9 mouse cellular contexts compared by ENCODE assay signal in genomic region chrX:12794842-12795241, GRCm38 (mm10). TPM values are rescaled to one million over a fixed set of nuclear protein-coding genes. Genes with fewer than 3 reads are reported as not detected.
A peak's percentile ranks its signal among the peaks of the same experiment; 100 is the strongest.
DNase-seq lines count a peak whose midpoint lies in the region; ATAC-seq and TF ChIP-seq lines count a peak whose summit lies in the region.
"Had no signal": no experiment of that assay in that cellular context is flagged by ENCODE, and none has a peak within 500 bp of the region (broad histone marks: within the 10 kb centered on the region; RNA-seq: fewer than 3 reads in every experiment).

No protein-coding gene starts in this region.

- no peaks in the 10 kb centered on the region for H3K36me3 ChIP-seq in embryonic facial prominence, embryonic 11.5 days (replicated peaks; ENCODE audit: control insufficient read depth, insufficient read depth, low read depth, low read length)
- H3K36me3 ChIP-seq in embryonic facial prominence, embryonic 10.5 days (replicated peaks): no peaks in the 10 kb centered on the region
- H3K36me3 ChIP-seq in hindbrain, embryonic 14.5 days (replicated peaks; ENCODE audit: control insufficient read depth, insufficient read depth): no peaks in the 10 kb centered on the region
- H3K36me3 ChIP-seq in midbrain, embryonic 11.5 days (ENCODE audit: control insufficient read depth, insufficient read depth, low read length): no peaks in the 10 kb centered on the region
- H3K36me3 ChIP-seq: neural tube, embryonic 13.5 days had no signal

- no peaks in the 10 kb centered on the region for H3K9me3 ChIP-seq in embryonic facial prominence, embryonic 11.5 days (replicated peaks; ENCODE audit: control insufficient read depth, low read length)
- H3K9me3 ChIP-seq in embryonic facial prominence, embryonic 10.5 days: no peaks in the 10 kb centered on the region
- H3K9me3 ChIP-seq in hindbrain, embryonic 14.5 days (ENCODE audit: control insufficient read depth, low read length): no peaks in the 10 kb centered on the region
- H3K9me3 ChIP-seq in midbrain, embryonic 11.5 days (ENCODE audit: control insufficient read depth, low read length): no peaks in the 10 kb centered on the region
- H3K9me3 ChIP-seq: neural tube, embryonic 13.5 days had no signal

- H3K9ac ChIP-seq in embryonic facial prominence, embryonic 11.5 days (replicated peaks; ENCODE audit: low read length): no peak overlapping the region
- no peak overlapping the region for H3K9ac ChIP-seq in hindbrain, embryonic 14.5 days
- no peak overlapping the region for H3K9ac ChIP-seq in midbrain, embryonic 11.5 days (ENCODE audit: low read length)
- H3K9ac ChIP-seq: neural tube, embryonic 13.5 days had no signal

- no peaks in the 10 kb centered on the region for H3K4me1 ChIP-seq in embryonic facial prominence, embryonic 11.5 days (ENCODE audit: control insufficient read depth, insufficient read depth, low read length)
- H3K4me1 ChIP-seq in embryonic facial prominence, embryonic 10.5 days: no peaks in the 10 kb centered on the region
- no peaks in the 10 kb centered on the region for H3K4me1 ChIP-seq in cortical plate, adult 2 months (ENCODE audit: control insufficient read depth, insufficient read depth, low read length)
- 0 out of 2 replicates have a peak, but pooled peaks cover 9% of the 10 kb centered on the region for H3K4me1 ChIP-seq in hindbrain, embryonic 14.5 days (replicated peaks; ENCODE audit: control insufficient read depth, insufficient read depth, low read length)
- no peaks in the 10 kb centered on the region for H3K4me1 ChIP-seq in midbrain, embryonic 11.5 days (ENCODE audit: control insufficient read depth, insufficient read depth, low read length)
- H3K4me1 ChIP-seq: neural tube, embryonic 13.5 days had no signal

- 50% methylated on average over 2 of the region's 2 CpGs for WGBS in embryonic facial prominence, embryonic 11.5 days
- 57% methylated on average over 2 of the region's 2 CpGs for WGBS in embryonic facial prominence, embryonic 10.5 days
- WGBS in hindbrain, embryonic 14.5 days: 59% methylated on average over 2 of the region's 2 CpGs
- 55% methylated on average over 2 of the region's 2 CpGs for WGBS in midbrain, embryonic 11.5 days

- no peaks in the 10 kb centered on the region for H3K27me3 ChIP-seq in embryonic facial prominence, embryonic 11.5 days (ENCODE audit: control insufficient read depth, insufficient read depth, low read length)
- peaks cover 13% of the 10 kb centered on the region for H3K27me3 ChIP-seq in embryonic facial prominence, embryonic 10.5 days (replicated peaks; ENCODE audit: low read depth, poor library complexity, severe bottlenecking)
- H3K27me3 ChIP-seq in hindbrain, embryonic 14.5 days (ENCODE audit: control insufficient read depth, insufficient read depth, low read length): no peaks in the 10 kb centered on the region
- no peaks in the 10 kb centered on the region for H3K27me3 ChIP-seq in midbrain, embryonic 11.5 days (ENCODE audit: control insufficient read depth, insufficient read depth, low read length)
- H3K27me3 ChIP-seq: neural tube, embryonic 13.5 days had no signal

- no peak overlapping the region for H3K4me3 ChIP-seq in embryonic facial prominence, embryonic 11.5 days (ENCODE audit: low read depth, low read length)
- H3K4me3 ChIP-seq in embryonic facial prominence, embryonic 10.5 days: no peak overlapping the region
- no peak overlapping the region for H3K4me3 ChIP-seq in cortical plate, adult 2 months (ENCODE audit: insufficient read depth, low read length)
- H3K4me3 ChIP-seq in hindbrain, embryonic 14.5 days (replicated peaks; ENCODE audit: low read length): no peak overlapping the region
- no peak overlapping the region for H3K4me3 ChIP-seq in midbrain, embryonic 11.5 days (ENCODE audit: low read depth, low read length)
- H3K4me3 ChIP-seq: neural tube, embryonic 13.5 days had no signal

- no peak overlapping the region for H3K27ac ChIP-seq in embryonic facial prominence, embryonic 11.5 days (replicated peaks; ENCODE audit: low read depth, low read length)
- no peak overlapping the region for H3K27ac ChIP-seq in embryonic facial prominence, embryonic 10.5 days (replicated peaks)
- no peak overlapping the region for H3K27ac ChIP-seq in cortical plate, adult 2 months (ENCODE audit: insufficient read depth, low read length)
- H3K27ac ChIP-seq in hindbrain, embryonic 14.5 days: no peak overlapping the region
- H3K27ac ChIP-seq in midbrain, embryonic 11.5 days (ENCODE audit: low read depth, low read length): no peak overlapping the region
- H3K27ac ChIP-seq: neural tube, embryonic 13.5 days had no signal

- no peak overlapping the region for H3K4me2 ChIP-seq in embryonic facial prominence, embryonic 11.5 days (ENCODE audit: low read depth, low read length)
- no peak overlapping the region for H3K4me2 ChIP-seq in hindbrain, embryonic 14.5 days (replicated peaks)
- H3K4me2 ChIP-seq in midbrain, embryonic 11.5 days: no peak overlapping the region
- H3K4me2 ChIP-seq: neural tube, embryonic 13.5 days had no signal

- TF ChIP-seq CTCF in cortical plate, adult 2 months (IDR thresholded peaks at IDR 0.05; ENCODE audit: extremely low read depth, insufficient read depth, low read length): peak; percentile 26; the same call in 1 of the 2 replicates

- no peak for TF ChIP-seq POLR2A in cortical plate, adult 2 months (IDR thresholded peaks at IDR 0.05; ENCODE audit: extremely low read depth, insufficient read depth, low read length)

- DNase-seq in embryonic facial prominence, embryonic 11.5 days (ENCODE audit: low spot score): peak; percentile 16
- DNase-seq in embryonic facial prominence, embryonic 10.5 days (ENCODE audit: low spot score): no peak
- peak; percentile 6 to 19 for DNase-seq in spleen, adult 18-20 months
- DNase-seq in spleen, postnatal 4 days (ENCODE audit: low spot score in 2 of 2): no peak
- peak; percentile 58 for DNase-seq in lung, postnatal 10 days
- DNase-seq in hindbrain, embryonic 14.5 days (ENCODE audit: low spot score): no peak
- no peak for DNase-seq in midbrain, embryonic 11.5 days (ENCODE audit: low spot score, missing footprints)

- ATAC-seq in embryonic facial prominence, embryonic 11.5 days (replicated peaks; ENCODE audit: insufficient number of reproducible peaks, low FRiP score, low TSS enrichment, low read depth): no peak
- no peak for ATAC-seq in hindbrain, embryonic 14.5 days (ENCODE audit: low FRiP score)
- ATAC-seq in midbrain, embryonic 11.5 days (ENCODE audit: low FRiP score): no peak

RNA-seq across cellular contexts. Expression of gene Med14, which starts 33.0 kb away (rescaled TPM):
- polyA plus RNA-seq in embryonic facial prominence, embryonic 11.5 days (2014; fragmentation: Nextera tagmentation; extraction: Ambion mirVana): 24.2 and 28.1 TPM in 2 replicates
- 12.6 and 12.7 TPM in 2 replicates for polyA plus RNA-seq in embryonic facial prominence, embryonic 10.5 days (2016; fragmentation: Nextera tagmentation; extraction: Ambion mirVana)
- 36.6 and 37.3 TPM in 2 replicates for polyA plus RNA-seq in cortical plate, adult 2 months (2012; rRNA removed)
- polyA plus RNA-seq in hindbrain, embryonic 14.5 days (2014; fragmentation: Nextera tagmentation; extraction: Ambion mirVana): 23.2 and 25.0 TPM in 2 replicates
- 25.9 and 26.7 TPM in 2 replicates for polyA plus RNA-seq in midbrain, embryonic 11.5 days (2014; fragmentation: Nextera tagmentation; extraction: Ambion mirVana)

Comparison
In these comparisons a context has a peak if more than half of its experiments do, and no peak if none do; other contexts are left out.
1. DNase-seq: peak in embryonic facial prominence, embryonic 11.5 days (single experiment), spleen, adult 18-20 months (2 of 2) and lung, postnatal 10 days (single experiment); none in embryonic facial prominence, embryonic 10.5 days (single experiment), spleen, postnatal 4 days (0 of 2), hindbrain, embryonic 14.5 days (single experiment) and midbrain, embryonic 11.5 days (single experiment).